Mouse (Mus musculus) heart, adult 2 months (tissue): Measurements from ENCODE around the gene Eif5b. TPM values are rescaled to one million over a fixed set of nuclear protein-coding genes. Genes with fewer than 3 reads are reported as not detected.
A peak's percentile ranks its signal among the peaks of the same experiment; 100 is the strongest.

Experiments
- DNase-seq, 2 experiments: peaks; one replicate each; pipeline ENCODE4 v3.0.0; 2021
- H3K27ac ChIP-seq: fragments of 200-600 bp; 2 replicates; pipeline ENCODE4 v1.8.1; 2022
- H3K27me3 ChIP-seq: fragments of 200-500 bp; 2 replicates; pipeline ENCODE4 v1.6.1; 2012; ENCODE audit warnings: mild to moderate bottlenecking, low read length, inconsistent platforms, mixed read lengths; ENCODE audit not compliant: control insufficient read depth, insufficient read depth
- H3K36me3 ChIP-seq: fragments of 200-500 bp; 2 replicates; pipeline ENCODE4 v1.6.1; 2012; ENCODE audit warnings: low read length, inconsistent platforms; ENCODE audit not compliant: control insufficient read depth, insufficient read depth
- H3K4me1 ChIP-seq: fragments of 200-500 bp; 2 replicates; pipeline ENCODE4 v1.6.1; 2011; ENCODE audit warnings: low read length; ENCODE audit not compliant: control insufficient read depth, insufficient read depth
- H3K4me3 ChIP-seq: fragments of 200-600 bp; 2 replicates; pipeline ENCODE4 v1.8.1; 2022
- H3K79me2 ChIP-seq: fragments of 200-500 bp; replicated peaks from 2 replicates; pipeline ENCODE4 v1.6.1; 2012; ENCODE audit warnings: mild to moderate bottlenecking, inconsistent platforms, low read length, moderate library complexity, mixed read lengths; ENCODE audit not compliant: control insufficient read depth, insufficient read depth
- H3K9ac ChIP-seq: fragments of 200-500 bp; 2 replicates; pipeline ENCODE4 v1.6.1; 2012; ENCODE audit warnings: low read depth, mild to moderate bottlenecking, control low read depth, inconsistent platforms, low read length, mixed read lengths
- CTCF ChIP-seq: fragments of 200-600 bp; IDR thresholded peaks from 2 replicates; pipeline ENCODE4 v1.8.1; 2022; ENCODE audit warnings: antibody characterized with exemption, mild to moderate bottlenecking, moderate library complexity
- EP300 ChIP-seq: fragments of 200-500 bp; IDR thresholded peaks from 2 replicates; pipeline ENCODE4 v1.6.1; 2011; ENCODE audit warnings: low read depth, low read length, control low read depth; ENCODE audit not compliant: insufficient read depth
- POLR2A ChIP-seq: fragments of 200-500 bp; IDR thresholded peaks from 2 replicates; pipeline ENCODE4 v1.6.1; 2011; ENCODE audit warnings: mild to moderate bottlenecking, low read depth, low read length, control low read depth; ENCODE audit not compliant: insufficient read depth
- WGBS: fragments of 180-500 bp; shearing (Covaris S2); methylation state at CpG from one replicate; pipeline ENCODE4 v1.1.7; 2018; 5-methylcytosine and 5-hydroxymethylcytosine counted together
- intact Hi-C: fragments of 180-260 bp; cut with DNase I; formaldehyde crosslinking; loops from one replicate; pipeline ENCODE4 v1.15.1; 2025
- long read RNA-seq: library from polyadenylated mRNA; stranded (forward); transcript quantifications from one replicate; pipeline ENCODE4 v2.0.0, GENCODE M21; 2021
- polyA plus RNA-seq: library from polyadenylated mRNA; depleted of rRNA; stranded (reverse); fragments of >200 nt; gene quantifications from 2 replicates; pipeline ENCODE4 v1.2.3, GENCODE M21; 2012; rRNA removed
- total RNA-seq, 2 experiments: library from RNA; stranded (reverse); gene quantifications; 2 replicates each; pipeline ENCODE4 v1.2.3; 2021

Eif5b gene
- total RNA-seq = 10 to 100 TPM; 47.6 to 54.0 TPM
- 8.6 and 20.0 TPM in 2 replicates for polyA plus RNA-seq
- long read RNA-seq, full-length matches to known transcripts = 24 of 46 reads
- long read RNA-seq, partial matches to known transcripts = 22 of 46 reads
- long read RNA-seq, other reads (novel, unspliced or antisense) = 0 of 46 reads

GRCm38 (mm10) chr1:37997867-37998266, at the start of gene Eif5b, which contains the start of gene Txndc9:
Gene Eif5b (plus strand): TSS chr1:37998010.
Gene Txndc9 (minus strand): TSS chr1:37997893.
- under 1% methylated on average over 50 of the region's 50 CpGs for WGBS
- Histone ChIP-seq H3K9ac (peak within 1 kb of the TSS; percentile 98), H3K4me3 (peak within 1 kb of the TSS; percentile 77), H3K27ac (peak within 1 kb of the TSS; percentile 99), H3K27me3 (no peaks in the 10 kb centered on the region), H3K79me2 (peaks cover 6% of the 10 kb centered on the region), H3K36me3 (peaks cover 9% of the 10 kb centered on the region), H3K4me1 (peaks cover 3% of the 10 kb centered on the region)
- TF ChIP-seq CTCF (peak; percentile 85), EP300 (no peak), POLR2A (peak; percentile 64; the same call in 1 of the 2 replicates)
- intact Hi-C loops = loop anchor here (2.0 to 10.0 kb wide), 4 partner anchors 105 to 1753 kb away; partner anchors contain the start of genes Rev1 and Uggt1
- peak; percentile 95 to 97 for DNase-seq

- no peaks in the 10 kb centered on the region for H3K4me1 ChIP-seq
- intact Hi-C loops = no loop called here
- no peak overlapping the region for H3K27ac ChIP-seq
- no peak for DNase-seq
- no peak overlapping the region for H3K9ac ChIP-seq
- no peak overlapping the region for H3K4me3 ChIP-seq
- no peaks in the 10 kb centered on the region for H3K36me3 ChIP-seq
- H3K79me2 ChIP-seq = no peaks in the 10 kb centered on the region
- no peak for TF ChIP-seq POLR2A
- no peak for TF ChIP-seq EP300
- TF ChIP-seq CTCF = no peak
- H3K27me3 ChIP-seq = no peaks in the 10 kb centered on the region; the same call in 1 of the 2 replicates
- 82% methylated on average over 2 of the region's 2 CpGs for WGBS
Observed at GRCm38 (mm10) chr1:37948906-37949305, 48.9 kb upstream of the Eif5b start.

GRCm38 (mm10) chr1:37954786-37955185, 43.0 kb upstream of the Eif5b start:
- Histone ChIP-seq H3K79me2 (no peaks in the 10 kb centered on the region), H3K9ac (no peak overlapping the region), H3K4me1 (no peaks in the 10 kb centered on the region), H3K4me3 (no peak overlapping the region), H3K36me3 (no peaks in the 10 kb centered on the region), H3K27me3 (no peaks in the 10 kb centered on the region), H3K27ac (no peak overlapping the region)
- 30% methylated on average over 7 of the region's 7 CpGs for WGBS
- no peak for DNase-seq
- intact Hi-C loops = no loop called here
- TF ChIP-seq POLR2A (no peak), CTCF (no peak)

GRCm38 (mm10) chr1:37955251-37955650, 42.6 kb upstream of the Eif5b start:
- no peak for TF ChIP-seq POLR2A
- TF ChIP-seq CTCF = no peak
- TF ChIP-seq EP300 = no peak
- no peaks in the 10 kb centered on the region for H3K36me3 ChIP-seq
- H3K4me3 ChIP-seq = no peak overlapping the region
- no peaks in the 10 kb centered on the region for H3K4me1 ChIP-seq
- H3K79me2 ChIP-seq = no peaks in the 10 kb centered on the region
- intact Hi-C loops = no loop called here
- DNase-seq = no peak
- no peak overlapping the region for H3K9ac ChIP-seq
- WGBS = 89% methylated on average over 2 of the region's 2 CpGs
- H3K27me3 ChIP-seq = no peaks in the 10 kb centered on the region
- H3K27ac ChIP-seq = no peak overlapping the region

- Histone ChIP-seq H3K4me3 (no peak overlapping the region), H3K27me3 (no peaks in the 10 kb centered on the region), H3K27ac (no peak overlapping the region), H3K36me3 (no peaks in the 10 kb centered on the region), H3K4me1 (no peaks in the 10 kb centered on the region), H3K79me2 (no peaks in the 10 kb centered on the region), H3K9ac (no peak overlapping the region)
- intact Hi-C loops = no loop called here
- 13% methylated on average over 3 of the region's 3 CpGs for WGBS
- DNase-seq = no peak
- no peak for TF ChIP-seq EP300
Observed at GRCm38 (mm10) chr1:37956690-37957431, 40.9 kb upstream of the Eif5b start.

GRCm38 (mm10) chr1:37957659-37958058, 40.2 kb upstream of the Eif5b start, which contains the start of gene Lyg1:
Gene Lyg1 (minus strand): TSS chr1:37957759.
- Histone ChIP-seq H3K4me1 (no peaks in the 10 kb centered on the region), H3K79me2 (no peaks in the 10 kb centered on the region), H3K4me3 (no peak within 1 kb of the TSS), H3K36me3 (no peaks in the 10 kb centered on the region), H3K27ac (no peak within 1 kb of the TSS), H3K27me3 (no peaks in the 10 kb centered on the region), H3K9ac (no peak within 1 kb of the TSS)
- 79% methylated on average over 5 of the region's 5 CpGs for WGBS
- TF ChIP-seq CTCF = no peak
- no peak for TF ChIP-seq EP300
- TF ChIP-seq POLR2A = no peak
- DNase-seq = no peak
- intact Hi-C loops = no loop called here
